Mouse (Mus musculus) cerebral cortex, adult 2 months (tissue): ENCODE results near the gene Gm7579.

Experiments
- WGBS: fragments of 180-500 bp; shearing (Covaris S2); methylation state at CpG from one replicate; pipeline ENCODE4 v1.1.7; 2018; 5-methylcytosine and 5-hydroxymethylcytosine counted together

Gm7579 gene

GRCm38 (mm10) chr7:142211559-142211958 is at the start of gene Gm7579:
Gene Gm7579, plus strand, starts transcription at chr7:142211859.
- 61% methylated on average over 1 of the region's 1 CpGs for WGBS

GRCm38 (mm10) chr7:142165639-142166038 is 46.0 kb upstream of the Gm7579 start, which contains the start of gene Gm4553:
Gene Gm4553, minus strand, starts transcription at chr7:142165739.

GRCm38 (mm10) chr7:142169836-142170235 is 41.8 kb upstream of the Gm7579 start:
- WGBS: 53% methylated on average over 3 of the region's 3 CpGs

GRCm38 (mm10) chr7:142175905-142176304 is 35.8 kb upstream of the Gm7579 start, which contains the start of gene Krtap5-2:
Gene Krtap5-2, minus strand, starts transcription at chr7:142176005.

GRCm38 (mm10) chr7:142178685-142179084 is 33.0 kb upstream of the Gm7579 start:
- 73% methylated on average over 1 of the region's 1 CpGs for WGBS

GRCm38 (mm10) chr7:142181021-142181420 is 30.6 kb upstream of the Gm7579 start:
- WGBS: 41% methylated on average over 1 of the region's 1 CpGs

- WGBS: 36% methylated on average over 2 of the region's 2 CpGs
Measured at GRCm38 (mm10) chr7:142188156-142188555, 23.5 kb upstream of the Gm7579 start.

- WGBS: 49% methylated on average over 2 of the region's 2 CpGs
Measured at GRCm38 (mm10) chr7:142190289-142190688, 21.4 kb upstream of the Gm7579 start, which contains the start of gene Gm10153. Gene Gm10153, minus strand, starts transcription at chr7:142190389.

- 55% methylated on average over 2 of the region's 2 CpGs for WGBS
Measured at GRCm38 (mm10) chr7:142198748-142199147, 12.9 kb upstream of the Gm7579 start.

GRCm38 (mm10) chr7:142201064-142201463 is 10.6 kb upstream of the Gm7579 start, which contains the start of gene Krtap5-3:
Gene Krtap5-3, plus strand, starts transcription at chr7:142201364.
- 87% methylated on average over 1 of the region's 1 CpGs for WGBS

- WGBS: 83% methylated on average over 5 of the region's 5 CpGs
Measured at GRCm38 (mm10) chr7:142206891-142207290, 4.8 kb upstream of the Gm7579 start.

- 48% methylated on average over 1 of the region's 1 CpGs for WGBS
Measured at GRCm38 (mm10) chr7:142212136-142212535, 477 bp downstream of the Gm7579 start.

GRCm38 (mm10) chr7:142224518-142224917 is 12.9 kb downstream of the Gm7579 start:
- whole genome bisulfite sequencing: 68% methylated on average over 2 of the region's 2 CpGs

- 60% methylated on average over 3 of the region's 3 CpGs for WGBS
Measured at GRCm38 (mm10) chr7:142229871-142230270, 18.2 kb downstream of the Gm7579 start, which contains the start of gene Krtap5-5. Gene Krtap5-5, minus strand, starts transcription at chr7:142229971.

GRCm38 (mm10) chr7:142231540-142231939 is 19.9 kb downstream of the Gm7579 start:
- WGBS: 67% methylated on average over 1 of the region's 1 CpGs

GRCm38 (mm10) chr7:142240978-142241377 is 29.3 kb downstream of the Gm7579 start, which contains the start of gene Gm40460:
Gene Gm40460, minus strand, starts transcription at chr7:142241078.
- 70% methylated on average over 2 of the region's 2 CpGs for WGBS

- 5% methylated on average over 1 of the region's 1 CpGs for WGBS
Measured at GRCm38 (mm10) chr7:142249824-142250223, 38.2 kb downstream of the Gm7579 start.

GRCm38 (mm10) chr7:142255517-142255916 is 43.9 kb downstream of the Gm7579 start:
- WGBS: 0% methylated on average over 2 of the region's 2 CpGs

- 76% methylated on average over 1 of the region's 1 CpGs for WGBS
Measured at GRCm38 (mm10) chr7:142258254-142258653, 46.6 kb downstream of the Gm7579 start, which contains the start of gene Gm2431. Gene Gm2431, minus strand, starts transcription at chr7:142258354.
